In the genomic region with DNA sequence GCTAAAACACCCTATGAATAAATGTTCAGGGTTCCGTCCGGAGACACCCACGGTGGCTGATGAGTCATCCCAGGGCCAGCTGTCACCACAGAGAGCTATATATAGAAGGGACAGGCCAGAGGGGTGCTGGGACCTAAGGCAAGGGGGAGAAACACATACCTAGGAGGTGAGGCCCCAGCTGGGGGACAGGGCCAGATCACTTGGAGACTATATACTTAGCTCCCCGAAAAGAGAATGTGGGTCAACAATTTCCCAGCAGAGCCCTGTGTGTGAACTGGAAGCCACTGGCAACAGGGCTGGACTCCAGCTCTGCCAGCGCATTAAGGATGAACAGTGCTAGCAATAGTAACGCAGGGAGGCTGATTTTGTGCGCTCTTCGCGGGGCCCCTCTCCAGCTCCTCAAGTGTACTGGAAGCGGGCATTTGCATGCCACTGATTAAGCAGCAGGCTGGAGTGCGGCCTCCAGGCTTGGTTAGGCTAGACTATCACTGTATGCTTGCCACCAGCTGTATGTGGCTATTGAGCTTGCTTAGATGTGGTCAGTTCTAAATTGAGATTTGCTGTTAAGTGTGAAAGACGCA, we compare ENCODE assay signal across 9 mouse cellular contexts.
DNase-seq lines count a peak whose midpoint lies in the region; ATAC-seq and TF ChIP-seq lines count a peak whose summit lies in the region.
"Had no signal": no experiment of that assay in that cellular context is flagged by ENCODE, and none has a peak within 500 bp of the region (broad histone marks: within the 10 kb centered on the region; RNA-seq: fewer than 3 reads in every experiment).

No protein-coding gene starts in this region.

- H3K4me2 ChIP-seq in stomach, embryonic 15.5 days: no peak overlapping the region
- H3K4me2 ChIP-seq in stomach, postnatal 0 days (replicated peaks; ENCODE audit: low read depth): no peak overlapping the region
- no peak overlapping the region for H3K4me2 ChIP-seq in limb, embryonic 15.5 days
- H3K4me2 ChIP-seq: embryonic facial prominence, embryonic 12.5 days had no signal

- no peaks in the 10 kb centered on the region for H3K36me3 ChIP-seq in stomach, embryonic 15.5 days
- H3K36me3 ChIP-seq in stomach, postnatal 0 days (ENCODE audit: control insufficient read depth, insufficient read depth, low read length): no peaks in the 10 kb centered on the region
- no peaks in the 10 kb centered on the region for H3K36me3 ChIP-seq in heart, embryonic 10.5 days
- no peaks in the 10 kb centered on the region for H3K36me3 ChIP-seq in limb, embryonic 15.5 days
- H3K36me3 ChIP-seq: embryonic facial prominence, embryonic 12.5 days had no signal

- no peaks in the 10 kb centered on the region for H3K9me3 ChIP-seq in stomach, embryonic 15.5 days
- no peaks in the 10 kb centered on the region for H3K9me3 ChIP-seq in stomach, postnatal 0 days (ENCODE audit: control insufficient read depth, low read length)
- H3K9me3 ChIP-seq in heart, embryonic 10.5 days: no peaks in the 10 kb centered on the region
- H3K9me3 ChIP-seq in limb, embryonic 15.5 days: no peaks in the 10 kb centered on the region
- H3K9me3 ChIP-seq: embryonic facial prominence, embryonic 12.5 days had no signal

- no peak overlapping the region for H3K9ac ChIP-seq in stomach, embryonic 15.5 days
- no peak overlapping the region for H3K9ac ChIP-seq in stomach, postnatal 0 days (ENCODE audit: low read length)
- H3K9ac ChIP-seq in limb, embryonic 15.5 days: no peak overlapping the region
- H3K9ac ChIP-seq: embryonic facial prominence, embryonic 12.5 days had no signal

- no peak for TF ChIP-seq EP300 in stomach, postnatal 0 days (optimal IDR thresholded peaks at IDR 0.05)

- TF ChIP-seq CTCF in stomach, postnatal 0 days (IDR thresholded peaks at IDR 0.05; ENCODE audit: low read depth): no peak

- H3K4me1 ChIP-seq in stomach, embryonic 15.5 days: peaks cover 3% of the 10 kb centered on the region; the same call in 1 of the 2 replicates
- H3K4me1 ChIP-seq in stomach, postnatal 0 days (replicated peaks; ENCODE audit: control insufficient read depth, insufficient read depth): no peaks in the 10 kb centered on the region
- H3K4me1 ChIP-seq in heart, embryonic 10.5 days: peaks cover 27% of the 10 kb centered on the region
- no peaks in the 10 kb centered on the region for H3K4me1 ChIP-seq in limb, embryonic 15.5 days
- H3K4me1 ChIP-seq: embryonic facial prominence, embryonic 12.5 days had no signal

- no peak overlapping the region for H3K4me3 ChIP-seq in stomach, embryonic 15.5 days (replicated peaks)
- H3K4me3 ChIP-seq in stomach, postnatal 0 days (ENCODE audit: low read depth, low read length): no peak overlapping the region
- no peak overlapping the region for H3K4me3 ChIP-seq in heart, embryonic 10.5 days
- no peak overlapping the region for H3K4me3 ChIP-seq in limb, embryonic 15.5 days
- H3K4me3 ChIP-seq: embryonic facial prominence, embryonic 12.5 days had no signal

- no peaks in the 10 kb centered on the region for H3K27me3 ChIP-seq in stomach, embryonic 15.5 days (replicated peaks)
- no peaks in the 10 kb centered on the region for H3K27me3 ChIP-seq in stomach, postnatal 0 days (ENCODE audit: control insufficient read depth, insufficient read depth, low read length)
- H3K27me3 ChIP-seq in heart, embryonic 10.5 days (ENCODE audit: insufficient read depth, poor library complexity, severe bottlenecking): peaks cover 35% of the 10 kb centered on the region; the same call in 1 of the 2 replicates
- H3K27me3 ChIP-seq in limb, embryonic 15.5 days: 0 out of 2 replicates have a peak, but pooled peaks cover 3% of the 10 kb centered on the region
- H3K27me3 ChIP-seq: embryonic facial prominence, embryonic 12.5 days had no signal

- ATAC-seq in stomach, embryonic 15.5 days (ENCODE audit: insufficient read depth, low FRiP score, low read depth): no peak
- no peak for ATAC-seq in stomach, postnatal 0 days (ENCODE audit: low FRiP score, low TSS enrichment)
- ATAC-seq in limb, embryonic 15.5 days (ENCODE audit: insufficient number of reproducible peaks, low FRiP score, low TSS enrichment, low read depth): 0 out of 2 replicates have a peak, but pooled peaks have one; percentile 35

- H3K27ac ChIP-seq in stomach, embryonic 15.5 days: peak overlapping the region; percentile 51; the same call in 1 of the 2 replicates
- no peak overlapping the region for H3K27ac ChIP-seq in stomach, postnatal 0 days (replicated peaks)
- peak overlapping the region; percentile 67 for H3K27ac ChIP-seq in heart, embryonic 10.5 days
- H3K27ac ChIP-seq in limb, embryonic 15.5 days: no peak overlapping the region
- H3K27ac ChIP-seq: embryonic facial prominence, embryonic 12.5 days had no signal

- DNase-seq in adrenal gland, adult (ENCODE audit: inconsistent age in 2 of 2, low spot score in 1 of 2): peak; percentile 41 to 78
- DNase-seq in adrenal gland, postnatal 4 days (ENCODE audit: low spot score in 2 of 2): no peak
- no peak for DNase-seq in stomach, postnatal 0 days (ENCODE audit: low spot score)
- DNase-seq in heart, embryonic 10.5 days (ENCODE audit: low spot score): no peak
- DNase-seq in spleen, adult 18-20 months: no peak
- DNase-seq in ovary, postnatal 36 days (ENCODE audit: low spot score): no peak

- 57% methylated on average over 12 of the region's 12 CpGs for WGBS in stomach, embryonic 15.5 days
- 63% methylated on average over 12 of the region's 12 CpGs for WGBS in stomach, postnatal 0 days
- WGBS in heart, embryonic 10.5 days: 40% methylated on average over 12 of the region's 12 CpGs
- 65% methylated on average over 12 of the region's 12 CpGs for WGBS in limb, embryonic 15.5 days

Comparison
In these comparisons a context has a peak if more than half of its experiments do, and no peak if none do; other contexts are left out.
1. DNase-seq: peak in adrenal gland, adult (2 of 2); none in adrenal gland, postnatal 4 days (0 of 2), stomach, postnatal 0 days (single experiment), heart, embryonic 10.5 days (single experiment), spleen, adult 18-20 months (0 of 2) and ovary, postnatal 36 days (single experiment).
2. H3K27ac ChIP-seq: peak in stomach, embryonic 15.5 days (single experiment) and heart, embryonic 10.5 days (single experiment); none in stomach, postnatal 0 days (single experiment) and limb, embryonic 15.5 days (single experiment).